Mouse (Mus musculus) right cerebral cortex, postnatal 4 days (tissue): ENCODE measurements around the gene Rell1.
"Not testable (repeated sequence)": the region's sequence is repeated elsewhere in the genome, so short reads cannot be mapped to it uniquely, and the experiment has no call there.

ENCODE experiments used
- DNase-seq: peaks from one replicate; pipeline ENCODE4 v3.0.0-alpha.2; 2022

Rell1 gene

GRCm38 (mm10) chr5:63951421-63951911 lies 17.2 kb downstream of the Rell1 start:
- DNase-seq: no peak

- no peak for DNase-seq
These were observed 19.5 kb downstream of the Rell1 start for GRCm38 (mm10) chr5:63949195-63949594.

GRCm38 (mm10) chr5:63947526-63947925 lies 21.2 kb downstream of the Rell1 start:
- DNase-seq: no peak

- no peak for DNase-seq
These were observed 25.4 kb downstream of the Rell1 start for GRCm38 (mm10) chr5:63943291-63943690.

- no peak for DNase-seq
These were observed 26.8 kb downstream of the Rell1 start for GRCm38 (mm10) chr5:63941891-63942290.

- no peak for DNase-seq
These were observed 30.1 kb downstream of the Rell1 start for GRCm38 (mm10) chr5:63938575-63938974.

GRCm38 (mm10) chr5:63936740-63937139 lies 32.0 kb downstream of the Rell1 start:
- no peak for DNase-seq

- DNase-seq: no peak
These were observed 33.1 kb downstream of the Rell1 start for GRCm38 (mm10) chr5:63935581-63935980.

GRCm38 (mm10) chr5:63932829-63933228 lies 35.9 kb downstream of the Rell1 start:
- DNase-seq: no peak

GRCm38 (mm10) chr5:63930824-63931358 lies 37.8 kb downstream of the Rell1 start:
- DNase-seq: no peak

GRCm38 (mm10) chr5:63925035-63925628 lies 43.6 kb downstream of the Rell1 start:
- DNase-seq: no peak

GRCm38 (mm10) chr5:63923305-63924025 lies 45.2 kb downstream of the Rell1 start:
- DNase-seq: no peak

GRCm38 (mm10) chr5:63918201-63918600 lies 50.5 kb downstream of the Rell1 start:
- DNase-seq: no peak

- DNase-seq: no peak
These were observed 52.1 kb downstream of the Rell1 start for GRCm38 (mm10) chr5:63916457-63917139.

GRCm38 (mm10) chr5:63914896-63915295 lies 53.8 kb downstream of the Rell1 start:
- no peak for DNase-seq

GRCm38 (mm10) chr5:63910171-63910960 lies 58.3 kb downstream of the Rell1 start:
- DNase-seq: no peak

- no peak for DNase-seq
These were observed 61.2 kb downstream of the Rell1 start for GRCm38 (mm10) chr5:63907513-63907912.

- DNase-seq: peak; percentile 75
These were observed 62.3 kb downstream of the Rell1 start for GRCm38 (mm10) chr5:63906149-63907093.

GRCm38 (mm10) chr5:63903329-63903728 lies 65.4 kb downstream of the Rell1 start:
- no peak for DNase-seq

GRCm38 (mm10) chr5:63897820-63898110 lies 70.9 kb downstream of the Rell1 start:
- no peak for DNase-seq

- not testable (repeated sequence) for DNase-seq
These were observed 71.5 kb downstream of the Rell1 start for GRCm38 (mm10) chr5:63897001-63897819.
